ENCODE assay signal across 10 mouse cellular contexts in the genomic region with DNA sequence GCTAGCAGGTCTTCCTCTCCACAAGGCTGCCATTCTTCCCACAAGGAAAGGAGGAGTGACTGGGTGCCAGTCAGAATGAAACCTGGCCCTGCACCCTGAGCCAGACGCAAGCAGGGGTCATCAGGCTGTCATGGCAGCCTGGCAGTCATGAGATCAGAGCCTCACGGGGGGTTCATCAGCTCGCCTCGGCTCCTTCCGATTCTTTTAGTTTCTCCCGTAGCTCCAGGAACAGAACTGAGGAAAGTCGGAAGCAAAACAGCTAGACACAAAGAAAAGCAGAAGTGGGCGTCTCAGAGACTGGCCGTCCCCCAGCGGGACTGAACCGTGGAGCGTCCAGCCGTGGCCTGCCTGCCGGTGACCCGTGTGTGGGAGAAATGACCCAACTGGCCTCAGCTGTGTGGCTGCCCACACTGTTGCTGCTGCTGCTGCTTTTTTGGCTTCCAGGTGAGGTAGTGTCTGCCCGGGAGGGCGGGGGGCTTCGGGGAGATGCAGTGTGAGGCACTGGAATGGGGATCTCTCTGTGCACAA. TPM values are rescaled to one million over a fixed set of nuclear protein-coding genes. Genes with fewer than 3 reads are reported as not detected.
DNase-seq lines count a peak whose midpoint lies in the region; ATAC-seq and TF ChIP-seq lines count a peak whose summit lies in the region.
"Had no signal": no experiment of that assay in that cellular context is flagged by ENCODE, and none has a peak within 500 bp of the region (broad histone marks: within the 10 kb centered on the region; RNA-seq: fewer than 3 reads in every experiment).

A gene (plus strand): TSS at position 51 of the 528 bp plus-strand sequence.

- H3K27me3 ChIP-seq in liver, adult 2 months (ENCODE audit: control insufficient read depth, insufficient read depth, low read length): no peaks in the 10 kb centered on the region
- no peaks in the 10 kb centered on the region for H3K27me3 ChIP-seq in liver, embryonic 11.5 days (replicated peaks; ENCODE audit: control insufficient read depth, insufficient read depth, low read length)
- no peaks in the 10 kb centered on the region for H3K27me3 ChIP-seq in midbrain, postnatal 0 days (ENCODE audit: insufficient read depth, low read length)
- H3K27me3 ChIP-seq: heart, embryonic 15.5 days had no signal

- H3K27ac ChIP-seq in liver, adult 2 months (replicated peaks; ENCODE audit: insufficient read depth, low read depth, low read length): peak within 1 kb of the TSS; percentile 13
- no peak within 1 kb of the TSS for H3K27ac ChIP-seq in liver, embryonic 11.5 days (ENCODE audit: low read depth, low read length)
- H3K27ac ChIP-seq in midbrain, postnatal 0 days (ENCODE audit: low read depth, low read length): no peak within 1 kb of the TSS
- H3K27ac ChIP-seq: heart, embryonic 15.5 days; neural tube, embryonic 12.5 days had no signal

- peak; percentile 25 for DNase-seq in liver, adult 2 months (ENCODE audit: extremely low read depth, low read depth, low spot score)
- DNase-seq in liver: no peak
- DNase-seq in liver, embryonic 11.5 days (ENCODE audit: low spot score): no peak
- no peak for DNase-seq in midbrain, postnatal 0 days (ENCODE audit: low spot score)
- DNase-seq in frontal cortex, postnatal 10 days (ENCODE audit: low spot score in 2 of 2): no peak
- DNase-seq in adrenal gland, postnatal 36 days: no peak
- DNase-seq: right cerebral cortex, postnatal 25 days had no signal

- H3K36me3 ChIP-seq in liver, adult 2 months (ENCODE audit: control insufficient read depth, insufficient read depth, low read length): no peaks in the 10 kb centered on the region
- H3K36me3 ChIP-seq in liver, embryonic 11.5 days (ENCODE audit: control insufficient read depth, insufficient read depth, low read length): no peaks in the 10 kb centered on the region
- no peaks in the 10 kb centered on the region for H3K36me3 ChIP-seq in midbrain, postnatal 0 days (ENCODE audit: insufficient read depth, low read length)
- H3K36me3 ChIP-seq: heart, embryonic 15.5 days; neural tube, embryonic 12.5 days had no signal

- H3K9me3 ChIP-seq in liver, embryonic 11.5 days (ENCODE audit: control insufficient read depth, low read length): no peaks in the 10 kb centered on the region
- H3K9me3 ChIP-seq in midbrain, postnatal 0 days (ENCODE audit: low read length): no peaks in the 10 kb centered on the region
- H3K9me3 ChIP-seq: heart, embryonic 15.5 days; neural tube, embryonic 12.5 days had no signal

- WGBS in liver, adult 2 months: 69% methylated on average over 18 of the region's 18 CpGs
- 37% methylated on average over 18 of the region's 18 CpGs for WGBS in liver, embryonic 11.5 days
- WGBS in midbrain, postnatal 0 days: 37% methylated on average over 18 of the region's 18 CpGs

- no peak for TF ChIP-seq POLR2A in liver, adult 2 months (IDR thresholded peaks at IDR 0.05; ENCODE audit: extremely low read depth, insufficient read depth, low read length)

- peak; percentile 80 for ATAC-seq in common myeloid progenitor, adult 5-6 weeks (replicated peaks; ENCODE audit: low read depth, poor library complexity, severe bottlenecking)
- no peak for ATAC-seq in liver, embryonic 11.5 days (replicated peaks; ENCODE audit: low FRiP score)
- no peak for ATAC-seq in midbrain, postnatal 0 days (ENCODE audit: low FRiP score)

- H3K4me1 ChIP-seq in liver, adult 2 months (ENCODE audit: control insufficient read depth, insufficient read depth, low read length): no peaks in the 10 kb centered on the region
- H3K4me1 ChIP-seq in liver, embryonic 11.5 days (replicated peaks; ENCODE audit: control insufficient read depth, insufficient read depth, low read length): 0 out of 2 replicates have a peak, but pooled peaks cover 3% of the 10 kb centered on the region
- H3K4me1 ChIP-seq in midbrain, postnatal 0 days (ENCODE audit: insufficient read depth, low read length): no peaks in the 10 kb centered on the region
- H3K4me1 ChIP-seq: neural tube, embryonic 12.5 days had no signal

- H3K4me2 ChIP-seq in liver, embryonic 11.5 days: peak within 1 kb of the TSS; percentile 51
- no peak within 1 kb of the TSS for H3K4me2 ChIP-seq in midbrain, postnatal 0 days (ENCODE audit: low read depth, low read length, poor library complexity, severe bottlenecking)
- H3K4me2 ChIP-seq: heart, embryonic 15.5 days; neural tube, embryonic 12.5 days had no signal

- H3K4me3 ChIP-seq in liver, adult 2 months (ENCODE audit: insufficient read depth, low read depth, low read length): peak within 1 kb of the TSS; percentile 28
- peak within 1 kb of the TSS; percentile 30; the same call in 1 of the 2 replicates for H3K4me3 ChIP-seq in liver, embryonic 11.5 days (ENCODE audit: low read depth, low read length)
- 0 out of 2 replicates have a peak within 1 kb of the TSS, but pooled peaks have one; percentile 1 for H3K4me3 ChIP-seq in midbrain, postnatal 0 days (ENCODE audit: low read depth, low read length)
- H3K4me3 ChIP-seq: heart, embryonic 15.5 days; neural tube, embryonic 12.5 days had no signal

- peak within 1 kb of the TSS; percentile 38; the same call in 1 of the 2 replicates for H3K9ac ChIP-seq in liver, adult 2 months (ENCODE audit: low read depth, low read length)
- peak within 1 kb of the TSS; percentile 50 for H3K9ac ChIP-seq in liver, embryonic 11.5 days (ENCODE audit: low read depth, low read length)
- no peak within 1 kb of the TSS for H3K9ac ChIP-seq in midbrain, postnatal 0 days (replicated peaks; ENCODE audit: low read length, poor library complexity, severe bottlenecking)
- H3K9ac ChIP-seq: heart, embryonic 15.5 days; neural tube, embryonic 12.5 days had no signal

- no peak for TF ChIP-seq CTCF in liver, adult 2 months (IDR thresholded peaks at IDR 0.05; ENCODE audit: low read depth, low read length)
- TF ChIP-seq CTCF in midbrain, postnatal 0 days (IDR thresholded peaks at IDR 0.05): no peak

- H3K79me2 ChIP-seq in liver, adult 2 months (ENCODE audit: control insufficient read depth, insufficient read depth, low read length): no peaks in the 10 kb centered on the region

RNA-seq across cellular contexts. Expression of the gene that starts here (rescaled TPM):
- 3.0 and 3.6 TPM in 2 replicates for total RNA-seq in liver, adult 2 months (2014; rRNA removed)
- 0.65 and 1.2 TPM in 2 replicates for polyA plus RNA-seq in liver, adult 2 months (2012; rRNA removed)
- 11.4 and 24.8 TPM in 2 replicates for total RNA-seq in common myeloid progenitor, adult 5-6 weeks (2017)
- 4.1 and 5.4 TPM in 2 replicates for polyA plus RNA-seq in liver, embryonic 11.5 days (2014; fragmentation: Nextera tagmentation; extraction: Ambion mirVana)
- total RNA-seq in midbrain, postnatal 0 days (2014; rRNA removed): 1.5 and 1.8 TPM in 2 replicates
- 1.4 and 1.7 TPM in 2 replicates for polyA plus RNA-seq in midbrain, postnatal 0 days (2015; fragmentation: Nextera tagmentation; extraction: Ambion mirVana)
- total RNA-seq in adrenal gland, postnatal 36 days (2021): 1 to 10 TPM; 1.4 to 2.4 TPM
